Mouse (Mus musculus) thymus, postnatal 14 days (tissue): Measurements from ENCODE around the gene Ctnna3.
"Not testable (repeated sequence)": the region's sequence is repeated elsewhere in the genome, so short reads cannot be mapped to it uniquely, and the experiment has no call there.

ENCODE experiments used
- DNase-seq: peaks from one replicate; pipeline ENCODE4 v3.0.0; 2021

Gene Ctnna3

GRCm38 (mm10) chr10:63427146-63427545 lies 2.8 kb upstream of the Ctnna3 start:
- DNase-seq, result no peak

- peak; percentile 61 for DNase-seq
Observed at GRCm38 (mm10) chr10:63428243-63429022, 1.5 kb upstream of the Ctnna3 start.

GRCm38 (mm10) chr10:63429023-63429340 lies 916 bp upstream of the Ctnna3 start:
- no peak for DNase-seq

- DNase-seq, result peak; percentile 99
Observed at GRCm38 (mm10) chr10:63429380-63429779, 518 bp upstream of the Ctnna3 start.

- DNase-seq, result peak; percentile 22
Observed at GRCm38 (mm10) chr10:63431221-63431736, 1.4 kb downstream of the Ctnna3 start.

- DNase-seq, result no peak
Observed at GRCm38 (mm10) chr10:63432099-63432498, 2.2 kb downstream of the Ctnna3 start.

- DNase-seq, result no peak
Observed at GRCm38 (mm10) chr10:63432887-63433286, 3.0 kb downstream of the Ctnna3 start.

- DNase-seq, result no peak
Observed at GRCm38 (mm10) chr10:63438736-63439262, 8.9 kb downstream of the Ctnna3 start.

- no peak for DNase-seq
Observed at GRCm38 (mm10) chr10:63439694-63440228, 9.9 kb downstream of the Ctnna3 start.

GRCm38 (mm10) chr10:63444602-63445387 lies 14.9 kb downstream of the Ctnna3 start:
- DNase-seq, result not testable (repeated sequence)

- DNase-seq, result no peak
Observed at GRCm38 (mm10) chr10:63453926-63454325, 24.0 kb downstream of the Ctnna3 start.

- no peak for DNase-seq
Observed at GRCm38 (mm10) chr10:63455110-63455878, 25.4 kb downstream of the Ctnna3 start.

- DNase-seq, result no peak
Observed at GRCm38 (mm10) chr10:63457292-63458128, 27.6 kb downstream of the Ctnna3 start.

GRCm38 (mm10) chr10:63460935-63461334 lies 31.0 kb downstream of the Ctnna3 start:
- DNase-seq, result no peak

- DNase-seq, result no peak
Observed at GRCm38 (mm10) chr10:63472473-63472872, 42.6 kb downstream of the Ctnna3 start.

GRCm38 (mm10) chr10:63476167-63476647 lies 46.3 kb downstream of the Ctnna3 start:
- no peak for DNase-seq

GRCm38 (mm10) chr10:63478946-63479345 lies 49.0 kb downstream of the Ctnna3 start:
- no peak for DNase-seq

- DNase-seq, result no peak
Observed at GRCm38 (mm10) chr10:63480066-63480465, 50.2 kb downstream of the Ctnna3 start.

- DNase-seq, result no peak
Observed at GRCm38 (mm10) chr10:63488346-63488745, 58.4 kb downstream of the Ctnna3 start.

- DNase-seq, result no peak
Observed at GRCm38 (mm10) chr10:63523956-63524355, 94.1 kb downstream of the Ctnna3 start.

- no peak for DNase-seq
Observed at GRCm38 (mm10) chr10:63526027-63526426, 96.1 kb downstream of the Ctnna3 start.

GRCm38 (mm10) chr10:63532381-63532780 lies 102.5 kb downstream of the Ctnna3 start:
- DNase-seq, result no peak
